Comparison of ENCODE assay signal across 9 mouse cellular contexts in genomic region chr10:116948414-116948813, GRCm38 (mm10). TPM values are rescaled to one million over a fixed set of nuclear protein-coding genes. Genes with fewer than 3 reads are reported as not detected.
A peak's percentile ranks its signal among the peaks of the same experiment; 100 is the strongest.
DNase-seq lines count a peak whose midpoint lies in the region; ATAC-seq and TF ChIP-seq lines count a peak whose summit lies in the region.
"Had no signal": no experiment of that assay in that cellular context is flagged by ENCODE, and none has a peak within 500 bp of the region (broad histone marks: within the 10 kb centered on the region; RNA-seq: fewer than 3 reads in every experiment).

No protein-coding gene starts in this region.

- H3K9ac ChIP-seq in embryonic facial prominence, embryonic 14.5 days (ENCODE audit: low read depth, low read length) = no peak overlapping the region
- H3K9ac ChIP-seq in intestine, postnatal 0 days (ENCODE audit: low read depth, low read length) = no peak overlapping the region
- H3K9ac ChIP-seq in liver, embryonic 14.5 days (replicated peaks) = no peak overlapping the region

- 0 out of 2 replicates have a peak, but pooled peaks cover 5% of the 10 kb centered on the region for H3K36me3 ChIP-seq in embryonic facial prominence, embryonic 10.5 days (replicated peaks)
- no peaks in the 10 kb centered on the region for H3K36me3 ChIP-seq in embryonic facial prominence, embryonic 14.5 days (ENCODE audit: control insufficient read depth, insufficient read depth, low read length)
- H3K36me3 ChIP-seq in intestine, postnatal 0 days (ENCODE audit: control insufficient read depth, insufficient read depth) = no peaks in the 10 kb centered on the region
- H3K36me3 ChIP-seq in liver, embryonic 14.5 days (replicated peaks; ENCODE audit: control insufficient read depth, insufficient read depth, low read depth) = no peaks in the 10 kb centered on the region

- WGBS in embryonic facial prominence, embryonic 10.5 days = 79% methylated on average over 9 of the region's 9 CpGs
- 76% methylated on average over 9 of the region's 9 CpGs for WGBS in embryonic facial prominence, embryonic 14.5 days
- WGBS in intestine, postnatal 0 days = 54% methylated on average over 9 of the region's 9 CpGs
- 87% methylated on average over 9 of the region's 9 CpGs for WGBS in liver, embryonic 14.5 days (ENCODE audit: insufficient replicate concordance)

- peak overlapping the region; percentile 94 for H3K4me3 ChIP-seq in embryonic facial prominence, embryonic 10.5 days
- H3K4me3 ChIP-seq in embryonic facial prominence, embryonic 14.5 days (ENCODE audit: low read depth, low read length) = peak overlapping the region; percentile 80
- H3K4me3 ChIP-seq in intestine, postnatal 0 days (ENCODE audit: low read depth, low read length) = peak overlapping the region; percentile 83
- no peak overlapping the region; a peak in 1 of 4 replicates for H3K4me3 ChIP-seq in liver, embryonic 14.5 days (ENCODE audit: insufficient read depth in 1 of 2, low read depth in 2 of 2, low read length in 2 of 2)

- no peak for ATAC-seq in embryonic facial prominence, embryonic 14.5 days (ENCODE audit: low read depth)
- no peak for ATAC-seq in intestine, postnatal 0 days
- no peak for ATAC-seq in liver, embryonic 14.5 days (ENCODE audit: insufficient read depth)
- ATAC-seq in inflammation-experienced regulatory T-cells, adult 6 months = no peak

- no peak for DNase-seq in embryonic facial prominence, embryonic 10.5 days (ENCODE audit: low spot score)
- DNase-seq in embryonic facial prominence, embryonic 14.5 days (ENCODE audit: low spot score) = no peak
- no peak for DNase-seq in liver, embryonic 14.5 days (ENCODE audit: low read depth in 3 of 3, low spot score in 3 of 3)
- no peak for DNase-seq in cerebellum, adult 9-11 months
- DNase-seq in left cerebral cortex, adult 18-20 months (ENCODE audit: low spot score in 2 of 2) = no peak
- DNase-seq in left cerebral cortex, adult 8-10 months (ENCODE audit: low spot score in 2 of 2) = no peak

- peaks cover 30% of the 10 kb centered on the region for H3K4me1 ChIP-seq in embryonic facial prominence, embryonic 10.5 days
- H3K4me1 ChIP-seq in embryonic facial prominence, embryonic 14.5 days (ENCODE audit: control insufficient read depth, insufficient read depth, low read length) = peaks cover 12% of the 10 kb centered on the region; the same call in 1 of the 2 replicates
- H3K4me1 ChIP-seq in intestine, postnatal 0 days (replicated peaks; ENCODE audit: control insufficient read depth, insufficient read depth, low read length) = no peaks in the 10 kb centered on the region
- H3K4me1 ChIP-seq in liver, embryonic 14.5 days (replicated peaks; ENCODE audit: control insufficient read depth in 2 of 2, insufficient read depth in 2 of 2, low read length in 1 of 2) = peaks cover 6 to 15% of the 10 kb centered on the region in 2 experiments; a peak in 3 of 4 replicates

- no peak overlapping the region for H3K27ac ChIP-seq in embryonic facial prominence, embryonic 10.5 days (replicated peaks)
- H3K27ac ChIP-seq in embryonic facial prominence, embryonic 14.5 days (replicated peaks; ENCODE audit: low read depth, low read length) = no peak overlapping the region
- no peak overlapping the region for H3K27ac ChIP-seq in intestine, postnatal 0 days (ENCODE audit: low read depth, low read length)
- no peak overlapping the region for H3K27ac ChIP-seq in liver, embryonic 14.5 days

- no peaks in the 10 kb centered on the region for H3K9me3 ChIP-seq in embryonic facial prominence, embryonic 10.5 days
- no peaks in the 10 kb centered on the region for H3K9me3 ChIP-seq in embryonic facial prominence, embryonic 14.5 days (ENCODE audit: control insufficient read depth, low read length)
- H3K9me3 ChIP-seq in intestine, postnatal 0 days (ENCODE audit: control insufficient read depth) = peaks cover 4% of the 10 kb centered on the region; the same call in 1 of the 2 replicates
- H3K9me3 ChIP-seq in liver, embryonic 14.5 days (ENCODE audit: control insufficient read depth, low read length) = no peaks in the 10 kb centered on the region

- no peak for TF ChIP-seq EP300 in liver, embryonic 14.5 days (IDR thresholded peaks at IDR 0.05; ENCODE audit: low read depth)

- peak overlapping the region; percentile 62 for H3K4me2 ChIP-seq in embryonic facial prominence, embryonic 14.5 days (ENCODE audit: low read depth, low read length)
- peak overlapping the region; percentile 92 for H3K4me2 ChIP-seq in intestine, postnatal 0 days (replicated peaks; ENCODE audit: low read depth)
- H3K4me2 ChIP-seq in liver, embryonic 14.5 days (ENCODE audit: low read depth) = peak overlapping the region; percentile 98

- no peak for TF ChIP-seq CTCF in intestine, postnatal 0 days (IDR thresholded peaks at IDR 0.05; ENCODE audit: low read depth)
- no peak for TF ChIP-seq CTCF in liver, embryonic 14.5 days (IDR thresholded peaks at IDR 0.05; ENCODE audit: low read depth)

- no peaks in the 10 kb centered on the region for H3K27me3 ChIP-seq in embryonic facial prominence, embryonic 10.5 days (replicated peaks; ENCODE audit: low read depth, poor library complexity, severe bottlenecking)
- H3K27me3 ChIP-seq in embryonic facial prominence, embryonic 14.5 days (replicated peaks; ENCODE audit: control insufficient read depth, insufficient read depth, low read length) = no peaks in the 10 kb centered on the region
- H3K27me3 ChIP-seq in intestine, postnatal 0 days (replicated peaks; ENCODE audit: control insufficient read depth, insufficient read depth, low read length) = no peaks in the 10 kb centered on the region
- no peaks in the 10 kb centered on the region for H3K27me3 ChIP-seq in liver, embryonic 14.5 days (ENCODE audit: control insufficient read depth, insufficient read depth, low read length)

RNA-seq across cellular contexts. Expression of gene Rab3ip, which starts 2.2 kb away (rescaled TPM):
- polyA plus RNA-seq in embryonic facial prominence, embryonic 10.5 days (2016; fragmentation: Nextera tagmentation; extraction: Ambion mirVana) = 36.5 and 37.3 TPM in 2 replicates
- 28.6 and 29.9 TPM in 2 replicates for polyA plus RNA-seq in embryonic facial prominence, embryonic 14.5 days (2014; fragmentation: Nextera tagmentation; extraction: Ambion mirVana)
- polyA plus RNA-seq in intestine, postnatal 0 days (2015; fragmentation: Nextera tagmentation; extraction: Ambion mirVana) = 20.9 and 21.9 TPM in 2 replicates
- 6.2 and 6.6 TPM in 2 replicates for polyA plus RNA-seq in liver, embryonic 14.5 days (2012; rRNA removed)
- polyA plus RNA-seq in liver, embryonic 14.5 days (2014; fragmentation: Nextera tagmentation; extraction: Ambion mirVana) = 7.4 and 7.5 TPM in 2 replicates
- polyA plus RNA-seq in inflammation-experienced regulatory T-cells, adult 6 months (2017; shearing (Covaris generic)) = 10 to 100 TPM in 1 of 3 experiments, 1 to 10 TPM in 2; 5.6 to 12.7 (median 8.7) TPM
- total RNA-seq in left cerebral cortex, adult 18-20 months (2021) = 10 to 100 TPM; 43.3 to 44.8 TPM
- 10 to 100 TPM; 37.9 to 43.1 (median 39.6) TPM for total RNA-seq in left cerebral cortex, adult 8-10 months (2022)

RNA-seq across cellular contexts. Expression of gene Gm10271, which starts 24.0 kb away (rescaled TPM):
- not detected in 2 replicates for polyA plus RNA-seq in embryonic facial prominence, embryonic 10.5 days (2016; fragmentation: Nextera tagmentation; extraction: Ambion mirVana)
- not detected in 2 replicates for polyA plus RNA-seq in embryonic facial prominence, embryonic 14.5 days (2014; fragmentation: Nextera tagmentation; extraction: Ambion mirVana)
- not detected in 2 replicates for polyA plus RNA-seq in intestine, postnatal 0 days (2015; fragmentation: Nextera tagmentation; extraction: Ambion mirVana)
- polyA plus RNA-seq in liver, embryonic 14.5 days (2012; rRNA removed) = not detected in 2 replicates
- polyA plus RNA-seq in liver, embryonic 14.5 days (2014; fragmentation: Nextera tagmentation; extraction: Ambion mirVana) = not detected in 2 replicates
- not detected for polyA plus RNA-seq in inflammation-experienced regulatory T-cells, adult 6 months (2017; shearing (Covaris generic))
- total RNA-seq in left cerebral cortex, adult 18-20 months (2021) = not detected
- total RNA-seq in left cerebral cortex, adult 8-10 months (2022) = not detected
- polyA plus RNA-seq: gonadal fat pad, adult 2 months had no signal

RNA-seq across cellular contexts. Expression of gene Best3, which starts 37.7 kb away (rescaled TPM):
- polyA plus RNA-seq in embryonic facial prominence, embryonic 10.5 days (2016; fragmentation: Nextera tagmentation; extraction: Ambion mirVana) = 0.09 and 0.33 TPM in 2 replicates
- 2.3 and 4.6 TPM in 2 replicates for polyA plus RNA-seq in embryonic facial prominence, embryonic 14.5 days (2014; fragmentation: Nextera tagmentation; extraction: Ambion mirVana)
- not detected in 2 replicates for polyA plus RNA-seq in intestine, postnatal 0 days (2015; fragmentation: Nextera tagmentation; extraction: Ambion mirVana)
- not detected in 2 replicates for polyA plus RNA-seq in liver, embryonic 14.5 days (2012; rRNA removed)
- not detected in 2 replicates for polyA plus RNA-seq in liver, embryonic 14.5 days (2014; fragmentation: Nextera tagmentation; extraction: Ambion mirVana)
- not detected for polyA plus RNA-seq in inflammation-experienced regulatory T-cells, adult 6 months (2017; shearing (Covaris generic))
- under 1 TPM; 0.19 to 0.26 TPM for total RNA-seq in left cerebral cortex, adult 18-20 months (2021)
- under 1 TPM in 3 of 4 experiments, not detected in 1; 0.11 to 0.26 (median 0.25) TPM for total RNA-seq in left cerebral cortex, adult 8-10 months (2022)

RNA-seq across cellular contexts. Expression of gene Myrfl, which starts 51.7 kb away (rescaled TPM):
- 0.05 and 0.16 TPM in 2 replicates for polyA plus RNA-seq in embryonic facial prominence, embryonic 10.5 days (2016; fragmentation: Nextera tagmentation; extraction: Ambion mirVana)
- 0.26 and 0.31 TPM in 2 replicates for polyA plus RNA-seq in embryonic facial prominence, embryonic 14.5 days (2014; fragmentation: Nextera tagmentation; extraction: Ambion mirVana)
- 7.3 and 9.5 TPM in 2 replicates for polyA plus RNA-seq in intestine, postnatal 0 days (2015; fragmentation: Nextera tagmentation; extraction: Ambion mirVana)
- 0.02 TPM in 1 of 2 replicates, not detected in the other for polyA plus RNA-seq in liver, embryonic 14.5 days (2012; rRNA removed)
- not detected in 2 replicates for polyA plus RNA-seq in liver, embryonic 14.5 days (2014; fragmentation: Nextera tagmentation; extraction: Ambion mirVana)
- polyA plus RNA-seq in inflammation-experienced regulatory T-cells, adult 6 months (2017; shearing (Covaris generic)) = not detected
- under 1 TPM; 0.14 TPM for total RNA-seq in left cerebral cortex, adult 18-20 months (2021)
- under 1 TPM in 1 of 4 experiments, not detected in 3; 0.16 TPM for total RNA-seq in left cerebral cortex, adult 8-10 months (2022)

Comparison
In these comparisons a context has a peak if more than half of its experiments do, and no peak if none do; other contexts are left out.
1. H3K4me3 ChIP-seq: peak in embryonic facial prominence, embryonic 10.5 days (single experiment), embryonic facial prominence, embryonic 14.5 days (single experiment) and intestine, postnatal 0 days (single experiment); none in liver, embryonic 14.5 days (0 of 2).
2. Peak in every context shown above with its lines, with median percentiles within 50 percentile points of each other: H3K4me2 ChIP-seq.